Comparison of ENCODE assay signal across 8 mouse cellular contexts in the genomic region with DNA sequence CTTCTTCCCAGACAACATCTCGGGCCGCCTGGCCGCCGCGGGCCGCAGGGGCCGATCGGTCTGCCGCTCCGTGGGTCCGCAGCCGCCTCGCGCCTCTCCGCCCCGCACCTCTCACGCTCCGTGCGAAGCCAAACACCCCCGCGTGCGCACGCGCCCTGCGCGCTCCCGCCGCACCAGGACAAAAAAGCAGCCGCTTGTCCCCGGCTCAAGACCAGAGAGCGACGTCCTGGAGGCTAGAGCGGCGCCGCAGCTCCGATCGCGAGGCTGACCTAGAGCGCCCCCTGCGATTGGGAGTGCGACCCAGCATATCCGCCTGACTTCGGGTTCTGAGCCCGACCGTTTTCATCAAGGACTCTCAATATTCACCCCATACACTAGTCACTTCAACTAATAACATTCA. TPM values are rescaled to one million over a fixed set of nuclear protein-coding genes. Genes with fewer than 3 reads are reported as not detected.
A peak's percentile ranks its signal among the peaks of the same experiment; 100 is the strongest.
DNase-seq lines count a peak whose midpoint lies in the region; ATAC-seq lines count a peak whose summit lies in the region.

Gene Kdm1a, minus strand, starts transcription at position 156 of the 400 bp plus-strand sequence.

- no peaks in the 10 kb centered on the region for H3K9me3 ChIP-seq in heart, embryonic 10.5 days
- H3K9me3 ChIP-seq in kidney, embryonic 15.5 days (replicated peaks), result no peaks in the 10 kb centered on the region

- H3K27me3 ChIP-seq in heart, embryonic 10.5 days (ENCODE audit: insufficient read depth, poor library complexity, severe bottlenecking), result no peaks in the 10 kb centered on the region
- no peaks in the 10 kb centered on the region for H3K27me3 ChIP-seq in kidney, embryonic 15.5 days

- H3K27ac ChIP-seq in heart, embryonic 10.5 days, result peak within 1 kb of the TSS; percentile 99
- H3K27ac ChIP-seq in kidney, embryonic 15.5 days, result peak within 1 kb of the TSS; percentile 92

- H3K4me1 ChIP-seq in heart, embryonic 10.5 days, result peaks cover 13% of the 10 kb centered on the region
- peaks cover 17% of the 10 kb centered on the region for H3K4me1 ChIP-seq in kidney, embryonic 15.5 days

- DNase-seq in B cell, adult 2 months, result peak; percentile 97 to 98
- DNase-seq in brain, adult 2 months (ENCODE audit: low read depth, low spot score), result peak; percentile 98
- DNase-seq in heart, embryonic 10.5 days (ENCODE audit: low spot score), result peak; percentile 94
- peak; percentile 96 for DNase-seq in liver
- peak; percentile 95 to 99 for DNase-seq in spleen, postnatal 4 days (ENCODE audit: low spot score in 2 of 2)

- H3K4me3 ChIP-seq in heart, embryonic 10.5 days, result peak within 1 kb of the TSS; percentile 100
- peak within 1 kb of the TSS; percentile 88 for H3K4me3 ChIP-seq in kidney, embryonic 15.5 days (replicated peaks)

- H3K36me3 ChIP-seq in heart, embryonic 10.5 days, result peaks cover 4% of the 10 kb centered on the region; the same call in 1 of the 2 replicates
- H3K36me3 ChIP-seq in kidney, embryonic 15.5 days, result no peaks in the 10 kb centered on the region

- H3K9ac ChIP-seq in kidney, embryonic 15.5 days, result peak within 1 kb of the TSS; percentile 99

- H3K4me2 ChIP-seq in kidney, embryonic 15.5 days, result peak within 1 kb of the TSS; percentile 59

- WGBS in heart, embryonic 10.5 days, result under 1% methylated on average over 45 of the region's 45 CpGs
- under 1% methylated on average over 45 of the region's 45 CpGs for WGBS in kidney, embryonic 15.5 days

- peak; percentile 95 for ATAC-seq in erythroblast, adult 5-6 weeks (replicated peaks; ENCODE audit: low FRiP score, poor library complexity, severe bottlenecking)
- ATAC-seq in kidney, embryonic 15.5 days (replicated peaks; ENCODE audit: low FRiP score), result peak; percentile 87
- peak; percentile 97 for ATAC-seq in monocyte, adult 5-6 weeks (replicated peaks; ENCODE audit: insufficient number of reproducible peaks, low FRiP score, low TSS enrichment, poor library complexity, severe bottlenecking)

RNA-seq across cellular contexts. Expression of gene Kdm1a, which starts in this region (rescaled TPM):
- total RNA-seq in erythroblast, adult 5-6 weeks (2015; ENCODE audit: low replicate concordance), result 15.5 and 23.1 TPM in 2 replicates
- 34.8 and 47.0 TPM in 2 replicates for total RNA-seq in erythroblast, adult 5-6 weeks (2017; ENCODE audit: low replicate concordance)
- polyA plus RNA-seq in heart, embryonic 10.5 days (2016; fragmentation: Nextera tagmentation; extraction: Ambion mirVana), result 31.5 and 50.1 TPM in 2 replicates
- polyA plus RNA-seq in kidney, embryonic 15.5 days (2015; fragmentation: Nextera tagmentation; extraction: Ambion mirVana), result 39.9 and 43.7 TPM in 2 replicates
- total RNA-seq in monocyte, adult 5-6 weeks (2017), result 52.2 to 70.8 TPM (median 69.8 TPM) in 3 replicates

Comparison
In these comparisons a context has a peak if more than half of its experiments do, and no peak if none do; other contexts are left out.
1. Peak in every context shown above with its lines: DNase-seq, ATAC-seq, H3K4me3 ChIP-seq and H3K27ac ChIP-seq.